Mouse (Mus musculus): ENCODE results near the gene Tspyl3.
"Not testable (repeated sequence)": the region's sequence is repeated elsewhere in the genome, so short reads cannot be mapped to it uniquely, and the experiment has no call there.

Gene Tspyl3

DNA sequence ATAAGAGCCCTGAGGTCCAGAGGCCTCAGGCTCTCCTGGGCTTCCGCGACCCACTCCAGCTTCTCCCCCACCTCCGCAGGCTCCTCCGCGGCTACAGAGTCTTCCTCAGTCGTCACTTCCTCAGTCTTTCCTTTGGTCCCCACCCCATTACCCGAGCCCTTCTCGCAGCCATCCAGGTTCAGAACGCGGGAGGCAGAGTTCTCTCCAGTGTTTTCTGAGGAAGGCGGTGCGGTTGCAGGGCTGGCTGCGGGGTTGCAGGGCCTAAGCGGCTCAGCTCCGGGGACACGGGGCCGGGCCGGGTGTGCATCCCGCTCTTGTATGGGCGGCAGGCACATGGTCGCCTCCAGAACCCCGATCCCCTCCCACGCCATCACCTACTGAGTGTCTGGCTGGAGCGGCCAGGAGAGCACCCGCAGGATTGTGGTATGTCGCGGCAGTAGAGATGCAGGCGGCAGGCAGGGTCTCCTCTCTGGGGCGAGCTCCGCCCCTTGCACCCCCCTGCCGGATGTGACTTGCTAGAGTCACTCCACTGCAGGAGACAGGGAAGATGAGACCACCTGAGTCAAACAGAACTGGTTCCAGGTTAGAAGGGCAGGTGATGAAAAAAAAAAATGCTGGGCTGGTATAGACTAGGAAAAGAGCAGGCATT lies at the start of gene Tspyl3:
Gene Tspyl3, minus strand, starts transcription at position 496 of the 649 bp plus-strand sequence.
- peak; percentile 62 for DNase-seq

DNA sequence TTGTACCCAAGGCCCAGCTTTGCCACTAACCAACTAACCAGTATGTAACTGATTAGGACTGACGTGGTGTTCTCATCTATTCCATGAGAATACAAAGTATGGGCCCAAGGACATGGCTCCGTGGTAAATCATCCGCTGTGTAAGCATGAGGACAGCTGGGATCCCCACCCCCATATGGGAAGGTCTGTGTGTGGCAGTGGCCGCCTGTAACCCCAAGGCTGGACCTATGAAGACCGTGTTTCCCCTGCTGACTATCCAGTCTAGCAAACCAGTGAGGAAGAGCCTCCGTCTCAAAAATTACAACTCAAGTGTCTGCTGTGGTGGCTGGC lies 49.6 kb upstream of the Tspyl3 start:
- no peak for DNase-seq

DNA sequence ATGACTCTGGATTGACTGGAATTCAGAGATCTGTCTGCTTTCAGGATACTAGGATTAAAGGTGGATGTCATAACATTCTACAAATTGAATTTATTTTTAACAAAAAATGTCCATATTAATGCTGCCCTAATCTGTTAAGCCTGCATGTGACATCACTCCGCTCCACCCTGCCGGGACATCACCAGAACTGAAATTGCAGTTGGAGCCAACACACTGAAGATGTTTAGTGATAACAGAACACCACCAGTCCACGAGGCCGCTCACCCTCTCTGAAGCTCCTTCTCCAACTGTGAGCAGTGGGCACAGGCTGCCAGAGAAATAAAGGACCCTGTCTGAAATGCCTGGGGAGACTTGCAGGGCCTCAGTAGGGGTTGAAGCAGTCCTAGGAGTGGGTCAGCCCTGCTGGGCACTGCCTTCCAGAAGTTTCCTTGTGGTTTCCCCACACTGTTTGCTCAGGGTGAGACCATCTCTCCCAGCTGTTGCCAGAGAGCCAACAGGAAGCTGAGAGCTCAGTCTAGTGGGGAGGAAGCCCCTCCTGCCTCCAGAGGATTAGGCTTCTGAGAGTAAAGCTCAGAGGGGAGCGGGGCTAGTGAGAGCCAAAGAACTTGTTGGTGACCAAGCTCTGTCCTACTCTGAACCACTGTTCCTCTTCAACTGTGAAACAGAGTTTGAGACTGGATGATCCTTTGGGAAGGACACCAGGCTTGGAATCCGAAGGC lies 49.1 kb upstream of the Tspyl3 start:
- not testable (repeated sequence) for DNase-seq

DNA sequence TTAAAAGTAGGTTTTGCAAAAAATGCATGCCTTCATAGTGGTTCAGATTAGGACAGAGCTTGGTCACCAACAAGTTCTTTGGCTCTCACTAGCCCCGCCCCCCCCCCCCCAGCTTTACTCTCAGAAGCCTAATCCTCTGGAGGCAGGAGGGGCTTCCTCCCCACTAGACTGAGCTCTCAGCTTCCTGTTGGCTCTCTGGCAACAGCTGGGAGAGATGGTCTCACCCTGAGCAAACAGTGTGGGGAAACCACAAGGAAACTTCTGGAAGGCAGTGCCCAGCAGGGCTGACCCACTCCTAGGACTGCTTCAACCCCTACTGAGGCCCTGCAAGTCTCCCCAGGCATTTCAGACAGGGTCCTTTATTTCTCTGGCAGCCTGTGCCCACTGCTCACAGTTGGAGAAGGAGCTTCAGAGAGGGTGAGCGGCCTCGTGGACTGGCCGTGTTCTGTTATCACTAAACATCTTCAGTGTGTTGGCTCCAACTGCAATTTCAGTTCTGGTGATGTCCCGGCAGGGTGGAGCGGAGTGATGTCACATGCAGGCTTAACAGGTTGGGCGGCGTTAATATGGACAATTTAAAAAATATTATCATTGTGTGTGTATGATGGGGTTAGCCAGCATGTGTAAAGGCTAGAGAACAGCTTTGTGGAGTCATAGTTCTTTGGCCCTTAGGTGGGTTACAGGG lies 45.1 kb upstream of the Tspyl3 start:
- not testable (repeated sequence) for DNase-seq

DNA sequence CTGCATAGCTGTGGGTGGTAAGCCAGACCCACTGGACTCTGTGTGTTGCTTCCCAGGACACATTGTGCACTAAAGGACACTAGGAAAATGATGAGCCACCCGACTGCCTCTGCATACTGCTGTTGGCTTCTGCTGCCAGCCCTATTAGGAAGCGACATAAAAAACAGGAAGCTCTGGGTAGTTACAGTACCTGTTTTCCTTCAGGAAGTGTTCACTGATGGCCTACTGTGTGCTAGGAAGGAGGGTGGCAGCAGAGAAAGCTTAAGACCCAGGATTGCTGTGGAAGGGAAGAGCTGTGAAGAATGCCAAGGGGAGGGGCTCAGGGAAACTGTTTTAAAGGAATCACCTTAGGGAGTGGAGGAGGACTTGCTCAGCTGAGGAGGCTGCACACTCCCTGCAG lies 42.1 kb upstream of the Tspyl3 start:
- no peak for DNase-seq

DNA sequence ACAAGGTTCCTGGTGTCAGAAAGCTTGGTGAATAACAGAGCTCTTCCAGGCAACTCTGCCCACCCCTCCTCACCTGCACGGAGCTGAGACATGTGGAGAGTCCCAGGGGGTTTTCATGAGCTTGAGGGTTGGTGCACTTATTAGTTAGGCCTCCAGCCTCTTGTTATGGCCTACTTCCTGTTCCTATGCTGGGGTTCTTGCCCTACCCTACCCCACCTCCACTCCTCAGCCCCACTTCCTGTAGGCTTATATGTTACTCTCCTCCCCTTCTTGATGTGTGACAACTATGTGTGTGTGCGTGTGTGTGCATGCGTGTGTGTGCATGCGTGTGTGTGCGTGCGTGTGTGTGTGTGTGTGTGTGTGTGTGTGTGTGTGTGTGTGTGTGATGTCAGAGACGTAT lies 37.8 kb upstream of the Tspyl3 start:
- DNase-seq: no peak

DNA sequence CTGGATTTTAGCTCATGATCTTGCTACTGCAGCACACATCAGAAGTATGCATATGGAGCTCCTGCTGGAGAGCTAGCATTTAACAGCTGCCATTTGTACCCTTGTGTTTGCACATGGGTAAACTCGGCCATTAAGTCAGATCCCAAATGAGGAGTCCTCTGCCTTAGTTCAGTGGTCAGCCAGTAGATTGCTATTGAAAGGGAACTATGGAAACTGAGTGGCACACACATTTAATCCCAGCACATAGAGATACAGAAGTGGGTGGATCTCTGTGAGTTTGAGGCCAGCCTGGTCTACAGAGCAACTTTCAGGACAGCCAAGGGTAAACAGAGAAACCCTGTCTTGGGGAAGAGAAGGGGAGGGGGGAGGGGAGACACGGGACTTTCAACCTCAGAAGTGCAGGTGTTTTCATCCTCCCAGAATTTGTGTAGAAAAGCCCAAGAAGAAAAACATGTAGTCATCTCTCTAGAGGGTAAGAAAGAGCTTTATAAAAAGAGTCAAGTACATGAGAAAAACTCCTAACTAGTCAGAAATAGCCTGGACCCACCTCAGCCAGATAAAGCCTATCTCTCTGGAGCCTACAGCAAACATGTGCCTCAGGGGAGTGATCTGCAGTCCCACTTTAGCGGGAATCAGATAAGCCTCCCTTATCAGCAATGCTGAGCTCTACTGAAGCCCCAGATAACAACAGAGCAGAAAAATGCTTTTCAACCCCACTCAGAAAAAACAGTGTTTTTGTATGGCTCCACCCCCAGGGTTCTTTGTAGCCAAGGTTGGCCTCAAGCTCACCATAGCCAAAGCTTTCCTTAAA lies 34.8 kb upstream of the Tspyl3 start:
- no peak for DNase-seq

DNA sequence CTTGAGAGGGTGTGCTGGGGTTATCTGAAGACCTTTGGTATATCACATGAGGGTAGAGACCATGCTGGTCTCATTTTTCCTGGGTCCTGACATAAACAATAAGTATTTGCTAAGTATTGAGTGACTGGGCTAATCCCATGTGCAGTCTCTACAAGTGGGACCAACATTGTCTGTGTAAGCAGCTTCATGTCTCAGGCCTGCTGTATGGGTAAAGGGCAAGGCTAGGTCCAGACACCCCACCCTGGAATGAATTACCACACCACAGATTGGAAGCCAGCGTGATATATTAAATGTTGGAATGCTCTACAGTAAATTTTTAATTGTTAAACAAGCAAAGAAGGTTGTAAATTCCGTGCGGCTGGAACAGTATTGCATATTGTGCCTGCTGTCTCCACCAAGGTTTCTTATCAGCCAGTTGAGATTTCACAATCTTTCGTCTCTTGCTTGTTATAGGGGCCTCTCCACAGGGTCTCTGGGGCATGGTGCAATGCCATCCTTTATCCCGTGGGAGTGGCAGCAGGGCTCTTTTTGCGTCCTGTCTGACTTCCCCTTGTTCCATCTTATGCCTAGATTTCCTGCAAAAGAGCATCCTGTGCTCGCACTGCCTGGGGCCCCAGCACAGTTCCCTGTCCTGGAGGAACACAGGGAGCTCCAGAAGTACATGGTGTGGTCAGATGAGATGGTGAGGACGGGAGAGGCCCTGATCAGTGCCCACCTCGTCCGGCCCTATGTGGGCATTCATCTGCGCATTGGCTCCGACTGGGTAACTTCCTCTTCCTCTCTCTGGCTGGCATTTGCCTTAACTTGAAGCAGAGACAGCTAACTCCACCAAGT lies 34.0 kb upstream of the Tspyl3 start:
- DNase-seq: no peak

DNA sequence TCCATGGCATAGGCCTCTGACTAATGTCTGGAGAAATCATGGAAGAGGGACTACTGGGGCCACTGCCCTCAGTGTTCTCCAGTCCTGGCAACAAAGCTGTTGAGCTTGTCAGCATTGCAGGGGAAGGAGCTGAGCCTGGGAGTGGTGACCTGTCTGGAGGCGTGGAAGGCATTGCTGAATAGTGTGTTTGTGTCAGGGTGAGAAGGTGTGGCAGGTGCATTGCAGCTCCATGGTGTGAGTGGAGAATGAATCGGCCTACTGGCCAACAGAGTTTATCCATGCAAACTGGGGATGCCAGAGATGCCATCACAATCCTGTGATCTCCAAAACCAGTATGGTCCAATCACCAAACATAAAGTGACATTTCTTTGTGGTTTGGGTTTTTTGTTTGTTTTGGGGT lies 31.4 kb upstream of the Tspyl3 start:
- no peak for DNase-seq

DNA sequence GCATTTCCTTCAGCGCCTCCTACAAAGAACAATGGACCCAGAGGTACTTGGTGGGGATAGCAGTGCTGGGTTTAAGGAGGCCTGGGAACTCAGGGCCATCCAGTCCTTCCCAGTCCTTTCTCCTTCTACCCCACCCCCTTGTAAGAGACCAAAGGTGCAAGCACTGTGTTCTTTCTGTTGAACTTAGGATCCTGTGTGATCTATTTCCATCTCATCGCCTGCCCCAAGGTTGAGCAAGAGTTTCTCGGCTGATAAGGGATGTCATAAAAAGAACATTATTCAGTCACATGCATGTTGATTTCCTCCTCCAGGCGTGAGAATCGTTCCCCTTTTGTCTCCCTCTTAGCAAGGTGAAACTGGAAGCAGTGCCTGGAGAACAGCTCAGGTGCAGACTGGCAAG lies 24.5 kb upstream of the Tspyl3 start:
- DNase-seq: no peak

DNA sequence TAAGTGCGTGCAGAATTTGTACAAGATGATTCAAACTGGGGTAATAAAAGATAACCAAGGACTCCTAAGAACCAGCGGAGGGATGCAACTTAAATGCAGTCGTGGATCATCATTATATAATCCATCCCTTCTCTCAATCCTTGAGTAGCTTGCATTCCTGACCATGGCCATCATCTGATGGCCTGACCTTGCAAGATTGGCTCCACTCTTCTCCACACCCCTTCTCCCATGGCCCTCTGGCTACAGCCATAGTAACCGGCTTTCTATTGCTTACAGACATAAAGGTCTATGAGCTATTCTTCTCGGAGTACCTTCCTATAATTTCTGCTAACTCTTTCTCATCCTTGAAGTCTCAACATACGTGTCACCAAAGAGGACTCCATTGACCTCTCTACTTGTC lies 16.9 kb upstream of the Tspyl3 start:
- DNase-seq: no peak

DNA sequence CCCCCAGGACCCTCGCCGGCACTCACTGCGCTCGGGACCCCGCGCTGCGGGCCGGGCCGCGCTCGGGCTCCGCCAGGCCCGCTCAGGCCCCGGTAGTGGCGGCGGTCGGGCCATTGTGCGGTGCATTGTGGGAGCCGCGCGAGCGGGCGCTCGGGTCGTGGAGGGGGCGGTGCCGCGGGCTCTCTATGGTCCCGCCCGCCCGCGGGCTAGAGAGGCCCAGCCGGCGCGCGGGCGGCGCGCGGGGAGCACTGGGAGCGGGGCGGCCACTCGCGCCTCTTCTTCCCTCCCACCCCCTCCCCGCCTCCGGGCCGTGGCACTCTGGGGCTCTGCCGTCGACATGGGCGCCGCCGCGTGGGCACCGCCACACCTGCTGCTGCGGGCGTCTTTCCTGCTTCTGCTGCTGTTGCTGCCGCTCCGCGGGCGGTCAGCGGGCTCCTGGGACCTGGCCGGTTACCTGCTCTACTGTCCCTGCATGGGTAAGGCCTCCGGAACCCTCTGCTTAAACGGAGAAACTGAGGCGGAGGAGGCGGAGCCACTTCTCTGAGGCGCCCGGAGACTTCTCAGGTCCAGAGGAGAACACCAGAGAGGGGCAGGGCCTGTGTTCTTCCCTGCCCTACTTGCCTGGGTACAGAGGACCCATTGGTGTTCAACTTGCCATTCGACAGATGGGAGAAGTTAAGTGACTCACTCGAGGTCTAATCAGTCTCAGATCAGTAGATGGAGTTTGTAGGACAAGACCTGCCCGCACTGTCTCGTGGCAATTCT lies 16.2 kb upstream of the Tspyl3 start, which contains the start of the genes Plagl2 and Pofut1:
Gene Plagl2, minus strand, starts transcription at position 177 of the 765 bp plus-strand sequence.
Gene Pofut1, plus strand, starts transcription at position 284 of the 765 bp plus-strand sequence.
- DNase-seq: peak; percentile 85

DNA sequence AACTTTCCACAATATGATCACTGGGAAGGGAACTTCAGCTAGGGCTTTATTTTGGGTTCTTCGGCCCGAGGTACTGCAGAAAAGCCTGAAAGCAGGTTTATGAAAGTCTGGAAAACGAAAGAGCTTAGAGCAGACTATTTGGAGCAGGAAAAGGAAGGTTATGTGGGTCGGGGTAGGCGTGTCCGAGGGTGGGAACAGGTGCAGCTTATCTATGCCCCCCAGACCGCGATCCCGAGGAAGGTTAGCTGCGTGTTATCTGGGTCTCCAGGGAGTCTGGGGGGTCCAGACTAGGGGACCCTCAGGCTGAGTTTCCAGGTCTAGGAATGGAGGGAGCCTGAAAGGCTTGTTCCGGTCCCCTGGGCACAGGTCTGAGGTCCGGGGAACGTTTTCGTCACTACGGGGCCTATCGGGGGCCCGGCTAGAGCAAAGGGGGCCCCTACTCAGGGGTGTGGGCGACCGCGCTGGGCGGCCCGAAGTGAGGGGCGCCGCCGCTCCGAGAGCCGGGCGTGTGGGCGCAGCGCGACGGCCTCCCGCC lies 15.5 kb upstream of the Tspyl3 start:
- no peak for DNase-seq

DNA sequence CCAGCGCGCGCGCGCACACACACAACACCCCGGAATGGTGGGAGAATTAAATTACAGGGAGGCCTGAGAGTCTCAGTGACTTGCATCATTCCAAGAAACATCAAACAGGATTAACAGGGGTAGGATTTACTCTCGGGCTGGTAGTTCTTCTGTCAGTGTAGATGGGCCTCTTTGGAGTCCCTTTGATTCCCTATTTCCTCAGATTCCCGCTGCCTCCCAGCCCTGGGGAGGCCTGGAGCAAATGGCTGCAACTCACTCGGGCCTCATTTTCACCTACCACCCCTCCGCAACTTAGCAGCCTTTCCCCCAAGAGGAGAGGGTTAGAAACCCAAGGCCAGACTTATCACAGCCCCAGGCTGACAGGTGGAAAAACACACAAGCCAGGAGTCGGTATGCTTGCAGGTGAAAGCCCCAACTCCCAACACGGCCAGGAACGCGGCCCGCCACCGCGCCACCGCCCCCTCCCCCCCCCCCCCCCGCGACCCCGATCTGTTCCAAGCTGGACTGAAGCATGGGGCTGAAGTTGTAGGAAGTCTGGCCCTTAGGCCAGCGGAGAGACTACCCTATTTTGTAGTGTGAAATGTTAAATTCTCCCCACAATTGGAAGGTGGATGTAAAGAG lies 14.7 kb upstream of the Tspyl3 start:
- DNase-seq: no peak

DNA sequence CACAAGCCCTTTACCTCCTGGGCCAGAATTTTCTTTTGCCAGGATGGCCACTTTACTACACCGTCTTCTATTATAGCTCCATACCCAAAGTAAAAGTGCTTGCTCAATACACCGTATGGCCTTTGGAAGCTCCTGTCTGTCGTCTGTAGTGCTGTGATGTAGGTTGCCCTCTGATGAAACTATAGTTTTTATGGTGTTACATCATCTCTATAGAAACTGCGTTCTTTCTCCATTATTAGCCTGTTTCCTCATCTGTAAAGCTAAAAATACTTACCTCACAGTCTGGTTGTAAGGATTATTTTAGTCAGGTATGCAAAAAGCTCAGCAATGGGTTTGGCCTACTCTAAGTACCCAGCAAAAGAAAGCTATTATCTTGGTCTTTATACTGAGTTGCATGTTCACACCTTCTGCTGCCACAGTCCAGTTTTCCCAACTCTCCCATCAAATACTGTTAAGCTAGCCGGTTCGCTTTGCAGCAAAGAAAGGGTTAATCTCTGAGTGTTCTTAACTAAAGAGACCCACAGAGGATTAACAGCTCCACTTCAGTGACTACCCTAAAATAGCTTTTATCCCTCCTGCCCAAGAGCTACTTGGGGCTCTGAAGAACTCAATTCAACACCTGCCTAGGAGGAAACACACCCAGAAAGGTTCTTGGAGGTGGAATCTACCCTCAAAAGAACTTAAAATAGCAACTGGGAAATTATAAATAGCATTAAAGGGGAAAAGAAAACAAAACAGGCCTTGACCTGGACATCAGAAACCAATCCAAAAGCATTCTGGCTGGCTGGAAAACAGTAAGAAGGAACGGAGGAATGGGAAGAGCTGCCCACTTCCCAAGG lies 14.0 kb upstream of the Tspyl3 start:
- DNase-seq: no peak

DNA sequence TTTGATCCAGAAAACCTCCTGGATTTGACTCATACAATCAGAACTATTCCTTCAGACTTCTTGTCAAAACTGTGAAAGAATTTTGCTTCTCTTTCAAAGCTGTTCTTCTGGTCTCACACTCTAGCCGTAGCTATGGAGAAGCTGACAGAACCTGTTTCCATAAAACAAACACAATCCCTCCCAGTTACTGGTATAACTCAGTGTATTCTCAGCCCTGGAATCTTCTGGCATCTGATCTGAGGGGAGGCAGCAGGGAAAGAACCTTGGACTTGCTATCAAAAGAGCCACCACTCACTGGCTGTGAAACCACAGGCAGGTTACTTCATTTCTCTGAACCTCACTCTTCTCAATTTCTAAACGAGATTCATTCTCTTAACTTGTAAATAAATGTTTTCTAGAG lies 13.2 kb upstream of the Tspyl3 start:
- no peak for DNase-seq

DNA sequence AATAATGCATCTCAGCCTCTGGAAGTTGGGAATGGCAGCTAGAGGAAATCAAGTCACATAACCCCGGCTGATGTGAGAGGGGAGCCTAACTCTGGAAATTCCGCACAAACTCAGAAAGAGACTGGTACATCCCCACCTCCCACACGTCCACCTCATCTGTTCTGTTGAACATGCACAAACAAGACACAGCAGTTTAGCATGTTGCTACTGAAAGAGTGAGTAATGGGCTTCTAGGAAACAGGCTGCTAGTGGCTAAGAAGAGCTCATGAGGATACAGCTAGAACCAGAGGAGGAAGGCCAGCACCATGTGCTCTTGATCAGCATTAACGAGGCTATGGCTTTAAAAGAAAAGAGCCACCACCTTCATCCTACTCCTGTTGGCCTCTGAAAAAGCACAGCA lies 12.7 kb upstream of the Tspyl3 start:
- DNase-seq: no peak

DNA sequence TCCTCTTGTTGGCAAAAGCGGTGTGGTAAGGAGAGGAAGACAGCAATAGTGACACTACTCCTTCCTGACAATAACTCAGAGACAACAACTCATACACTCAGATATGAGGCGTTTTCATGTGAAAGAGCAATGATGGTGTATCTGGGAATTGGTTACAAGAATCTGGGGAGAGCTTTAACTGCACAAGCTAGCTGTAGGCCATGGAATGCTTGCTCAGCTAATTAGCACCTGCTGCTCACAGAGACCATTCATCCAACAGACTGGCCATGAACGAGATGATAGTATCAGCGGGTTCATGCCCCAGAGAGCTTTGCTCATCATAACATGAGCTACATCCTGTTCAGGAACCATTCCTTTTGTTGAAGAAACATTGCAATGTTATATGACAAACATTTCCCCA lies 12.0 kb upstream of the Tspyl3 start:
- no peak for DNase-seq

DNA sequence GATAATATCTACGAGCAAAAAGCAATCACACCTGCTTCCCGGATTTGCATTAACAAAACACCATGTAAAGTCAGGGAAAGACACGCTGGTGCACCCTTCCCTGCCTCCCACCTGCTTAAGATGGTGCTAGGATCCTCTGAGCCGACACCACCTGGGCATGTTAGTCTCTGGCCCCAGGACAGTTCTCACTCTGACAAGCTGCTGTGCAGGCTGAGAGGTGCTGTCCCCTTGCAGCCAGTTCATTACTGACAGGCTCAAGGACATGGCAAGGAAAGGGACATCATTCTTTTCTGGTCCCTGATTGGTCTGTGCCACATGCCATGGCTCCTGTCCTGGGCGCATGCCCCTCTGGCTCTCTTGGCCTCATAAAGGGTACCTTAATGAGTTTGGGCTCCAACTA lies 3.3 kb upstream of the Tspyl3 start:
- DNase-seq: no peak

DNA sequence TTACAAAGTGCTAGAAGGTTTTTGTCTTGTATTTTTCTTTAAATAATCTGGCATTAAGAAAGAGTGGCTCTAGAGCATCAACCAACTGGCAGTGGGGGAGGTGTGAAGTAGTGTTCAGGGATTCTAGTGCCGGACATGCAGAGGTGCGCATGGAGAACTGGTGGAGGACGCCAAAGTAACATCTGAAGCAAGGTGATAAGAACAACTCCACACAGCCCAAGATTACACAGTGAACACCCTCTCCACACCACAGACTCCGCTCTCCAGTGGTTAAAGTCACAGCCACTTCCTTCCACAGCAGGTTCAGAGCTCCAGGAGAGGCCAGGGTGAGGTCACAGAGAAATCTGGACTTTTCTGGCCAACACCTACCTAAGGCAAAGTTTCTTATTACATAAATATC lies 2.7 kb upstream of the Tspyl3 start:
- DNase-seq: no peak
